Mouse (Mus musculus) lung, adult 2 months (tissue): ENCODE measurements around the gene Zfp212.

Experiments
- CTCF ChIP-seq: fragments of 200-500 bp; IDR thresholded peaks from 2 replicates; pipeline ENCODE4 v1.5.1; 2011; ENCODE audit warnings: mild to moderate bottlenecking, low read length, control low read depth; ENCODE audit not compliant: insufficient read depth
- POLR2A ChIP-seq: fragments of 200-500 bp; IDR thresholded peaks from 2 replicates; pipeline ENCODE4 v1.6.1; 2011; ENCODE audit warnings: low read depth, mild to moderate bottlenecking, control low read depth, low read length, borderline replicate concordance; ENCODE audit errors: extremely low read depth

DNA sequence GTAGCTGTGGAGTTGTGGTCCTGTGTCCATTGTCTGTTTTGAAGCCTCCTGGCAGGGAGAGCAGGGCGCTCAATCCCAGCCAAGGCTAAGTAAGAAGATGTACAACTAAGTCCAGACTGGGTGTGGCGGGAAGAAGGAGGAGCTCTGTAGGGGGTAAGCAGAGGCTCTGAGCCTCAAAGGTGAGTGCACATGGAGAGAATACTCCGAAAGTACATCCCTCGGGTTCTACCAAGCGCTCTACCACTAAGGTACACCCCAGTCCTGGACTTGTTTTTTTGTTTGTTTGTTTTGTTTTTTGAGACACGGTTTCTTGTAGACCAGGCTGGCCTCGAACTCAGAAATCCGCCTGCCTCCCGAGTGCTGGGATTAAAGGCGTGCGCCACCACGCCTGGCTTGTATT is 22.2 kb downstream of the Zfp212 start:
- TF ChIP-seq CTCF (no peak), POLR2A (no peak)
